Mouse (Mus musculus) liver, embryonic 13.5 days (tissue): ENCODE data around the gene Zfp846. TPM values are rescaled to one million over a fixed set of nuclear protein-coding genes. Genes with fewer than 3 reads are reported as not detected.
"Not testable (repeated sequence)": the region's sequence is repeated elsewhere in the genome, so short reads cannot be mapped to it uniquely, and the experiment has no call there.

Experiments used
- ATAC-seq: fragments of 200-750 bp; cut with Nextera tagmentation; 2 replicates; pipeline ENCODE4 v1.8.0; 2017; ENCODE audit warnings: low read depth, mild to moderate bottlenecking, moderate number of reproducible peaks, moderate library complexity
- DNase-seq: peaks from one replicate; pipeline ENCODE4 v3.0.0; 2022
- H3K27ac ChIP-seq: fragments of 300-500 bp; sonication (generic); 2 replicates; pipeline ENCODE4 v1.5.1; 2015; ENCODE audit warnings: moderate library complexity, mild to moderate bottlenecking, inconsistent platforms
- H3K27me3 ChIP-seq: fragments of 300-500 bp; sonication (generic); 2 replicates; pipeline ENCODE4 v1.6.1; 2015; ENCODE audit warnings: mild to moderate bottlenecking, inconsistent platforms
- H3K36me3 ChIP-seq: fragments of 300-500 bp; sonication (generic); 2 replicates; pipeline ENCODE4 v1.6.1; 2015; ENCODE audit warnings: mild to moderate bottlenecking, inconsistent platforms
- H3K4me1 ChIP-seq: fragments of 300-500 bp; sonication (generic); replicated peaks from 2 replicates; pipeline ENCODE4 v1.6.1; 2015; ENCODE audit warnings: inconsistent platforms
- H3K4me2 ChIP-seq: fragments of 300-500 bp; sonication (generic); 2 replicates; pipeline ENCODE4 v1.6.1; 2015; ENCODE audit warnings: inconsistent platforms, mild to moderate bottlenecking, moderate library complexity
- H3K4me3 ChIP-seq: fragments of 300-500 bp; sonication (generic); replicated peaks from 2 replicates; pipeline ENCODE4 v1.5.1; 2015; ENCODE audit warnings: mild to moderate bottlenecking, inconsistent platforms
- H3K9ac ChIP-seq: fragments of 300-500 bp; sonication (generic); 2 replicates; pipeline ENCODE4 v1.6.1; 2015; ENCODE audit warnings: mild to moderate bottlenecking, inconsistent platforms
- H3K9me3 ChIP-seq: fragments of 300-500 bp; sonication (generic); replicated peaks from 2 replicates; pipeline ENCODE4 v1.6.1; 2016; ENCODE audit warnings: inconsistent platforms
- WGBS: fragments of 180-500 bp; shearing (Covaris S2); methylation state at CpG from one replicate; pipeline ENCODE4 v1.1.7; 2015; ENCODE audit not compliant: insufficient replicate concordance; 5-methylcytosine and 5-hydroxymethylcytosine counted together
- polyA plus RNA-seq: library from polyadenylated mRNA; unstranded; fragments of >200 nt; fragmentation: Nextera tagmentation; extraction: Ambion mirVana; gene quantifications from 2 replicates; pipeline ENCODE4 v1.2.1, GENCODE M21; 2015

The Zfp846 gene
- 2.3 and 3.0 TPM in 2 replicates for polyA plus RNA-seq

- Histone ChIP-seq H3K4me1 (peaks cover 15% of the 10 kb centered on the region), H3K36me3 (peaks cover 5% of the 10 kb centered on the region; the same call in 1 of the 2 replicates), H3K9ac (peak within 1 kb of the TSS; percentile 69), H3K4me3 (peak within 1 kb of the TSS; percentile 69), H3K4me2 (peak within 1 kb of the TSS; percentile 84), H3K27ac (peak within 1 kb of the TSS; percentile 43; the same call in 1 of the 2 replicates), H3K27me3 (peaks cover 3% of the 10 kb centered on the region; the same call in 1 of the 2 replicates), H3K9me3 (no peaks in the 10 kb centered on the region)
- DNase-seq (peak; percentile 89), ATAC-seq (peak; percentile 95)
- under 1% methylated on average over 30 of the region's 30 CpGs for WGBS
These were observed at the start of gene Zfp846 for GRCm38 (mm10) chr9:20581175-20581634. Zfp846 (plus strand) TSS chr9:20581291.

GRCm38 (mm10) chr9:20534326-20534926 lies 46.7 kb upstream of the Zfp846 start:
- WGBS: 56% methylated on average over 8 of the region's 8 CpGs
- H3K4me1 ChIP-seq: no peaks in the 10 kb centered on the region
- H3K4me2 ChIP-seq: no peak overlapping the region
- H3K4me3 ChIP-seq: no peak overlapping the region
- ATAC-seq: no peak
- no peak for DNase-seq
- no peaks in the 10 kb centered on the region for H3K9me3 ChIP-seq
- peaks cover 6% of the 10 kb centered on the region; the same call in 1 of the 2 replicates for H3K27me3 ChIP-seq
- no peak overlapping the region for H3K27ac ChIP-seq
- H3K9ac ChIP-seq: no peak overlapping the region
- H3K36me3 ChIP-seq: no peaks in the 10 kb centered on the region

- no peak for DNase-seq
- Histone ChIP-seq H3K36me3 (no peaks in the 10 kb centered on the region), H3K9me3 (no peaks in the 10 kb centered on the region), H3K27ac (no peak overlapping the region), H3K4me1 (no peaks in the 10 kb centered on the region), H3K9ac (no peak overlapping the region), H3K27me3 (peaks cover 6% of the 10 kb centered on the region; the same call in 1 of the 2 replicates), H3K4me2 (no peak overlapping the region), H3K4me3 (no peak overlapping the region)
- ATAC-seq: no peak
- 61% methylated on average over 2 of the region's 2 CpGs for WGBS
These were observed 44.5 kb upstream of the Zfp846 start for GRCm38 (mm10) chr9:20536598-20536997.

GRCm38 (mm10) chr9:20543496-20543895 lies 37.6 kb upstream of the Zfp846 start:
- 38% methylated on average over 6 of the region's 6 CpGs for WGBS
- Histone ChIP-seq H3K27ac (no peak overlapping the region), H3K27me3 (no peaks in the 10 kb centered on the region), H3K36me3 (no peaks in the 10 kb centered on the region), H3K4me3 (no peak overlapping the region), H3K9me3 (no peaks in the 10 kb centered on the region), H3K4me2 (peak overlapping the region; percentile 83; the same call in 1 of the 2 replicates), H3K9ac (no peak overlapping the region), H3K4me1 (peaks cover 20% of the 10 kb centered on the region)
- DNase-seq (no peak), ATAC-seq (no peak)

- H3K4me2 ChIP-seq: peak overlapping the region; percentile 83
- H3K4me1 ChIP-seq: peaks cover 20% of the 10 kb centered on the region
- no peaks in the 10 kb centered on the region for H3K27me3 ChIP-seq
- 5% methylated on average over 43 of the region's 43 CpGs for WGBS
- peak overlapping the region; percentile 58 for H3K4me3 ChIP-seq
- H3K9me3 ChIP-seq: no peaks in the 10 kb centered on the region
- DNase-seq: peak; percentile 70
- peak overlapping the region; percentile 66 for H3K27ac ChIP-seq
- no peaks in the 10 kb centered on the region for H3K36me3 ChIP-seq
- H3K9ac ChIP-seq: peak overlapping the region; percentile 59
- ATAC-seq: peak; percentile 88
These were observed 36.8 kb upstream of the Zfp846 start for GRCm38 (mm10) chr9:20544070-20544821.

GRCm38 (mm10) chr9:20545151-20545550 lies 35.9 kb upstream of the Zfp846 start:
- H3K4me3 ChIP-seq: peak overlapping the region; percentile 58
- peaks cover 20% of the 10 kb centered on the region for H3K4me1 ChIP-seq
- no peaks in the 10 kb centered on the region for H3K36me3 ChIP-seq
- ATAC-seq (no peak), DNase-seq (no peak)
- H3K9ac ChIP-seq: peak overlapping the region; percentile 59
- H3K27me3 ChIP-seq: no peaks in the 10 kb centered on the region
- H3K4me2 ChIP-seq: peak overlapping the region; percentile 83
- WGBS: 10% methylated on average over 8 of the region's 8 CpGs
- no peaks in the 10 kb centered on the region for H3K9me3 ChIP-seq
- H3K27ac ChIP-seq: peak overlapping the region; percentile 55

GRCm38 (mm10) chr9:20551781-20552275 lies 29.3 kb upstream of the Zfp846 start:
- DNase-seq: no peak
- H3K4me2 ChIP-seq: no peak overlapping the region
- no peaks in the 10 kb centered on the region for H3K4me1 ChIP-seq
- no peaks in the 10 kb centered on the region for H3K36me3 ChIP-seq
- 44% methylated on average over 5 of the region's 5 CpGs for WGBS
- H3K9me3 ChIP-seq: no peaks in the 10 kb centered on the region
- no peak for ATAC-seq
- H3K27me3 ChIP-seq: no peaks in the 10 kb centered on the region
- H3K4me3 ChIP-seq: no peak overlapping the region
- no peak overlapping the region for H3K27ac ChIP-seq
- no peak overlapping the region for H3K9ac ChIP-seq

GRCm38 (mm10) chr9:20552698-20553097 lies 28.4 kb upstream of the Zfp846 start:
- DNase-seq: no peak
- H3K4me2 ChIP-seq: no peak overlapping the region
- H3K36me3 ChIP-seq: no peaks in the 10 kb centered on the region
- WGBS: 53% methylated on average over 1 of the region's 1 CpGs
- H3K4me3 ChIP-seq: no peak overlapping the region
- no peaks in the 10 kb centered on the region for H3K9me3 ChIP-seq
- H3K27me3 ChIP-seq: no peaks in the 10 kb centered on the region
- no peaks in the 10 kb centered on the region for H3K4me1 ChIP-seq
- no peak overlapping the region for H3K27ac ChIP-seq
- no peak for ATAC-seq
- no peak overlapping the region for H3K9ac ChIP-seq

GRCm38 (mm10) chr9:20562177-20562576 lies 18.9 kb upstream of the Zfp846 start:
- 60% methylated on average over 5 of the region's 5 CpGs for WGBS
- H3K9me3 ChIP-seq: no peaks in the 10 kb centered on the region
- H3K27ac ChIP-seq: no peak overlapping the region
- no peak overlapping the region for H3K4me2 ChIP-seq
- no peak overlapping the region for H3K9ac ChIP-seq
- no peaks in the 10 kb centered on the region for H3K36me3 ChIP-seq
- DNase-seq (no peak), ATAC-seq (no peak)
- H3K4me3 ChIP-seq: no peak overlapping the region
- no peaks in the 10 kb centered on the region for H3K27me3 ChIP-seq
- H3K4me1 ChIP-seq: no peaks in the 10 kb centered on the region

GRCm38 (mm10) chr9:20565326-20566030 lies 15.6 kb upstream of the Zfp846 start:
- not testable (repeated sequence) for H3K9me3 ChIP-seq, ATAC-seq
- 42% methylated on average over 3 of the region's 3 CpGs for WGBS

GRCm38 (mm10) chr9:20571060-20571459 lies 10.0 kb upstream of the Zfp846 start:
- Histone ChIP-seq H3K27ac (no peak overlapping the region), H3K9me3 (no peaks in the 10 kb centered on the region), H3K27me3 (no peaks in the 10 kb centered on the region), H3K4me3 (no peak overlapping the region), H3K36me3 (no peaks in the 10 kb centered on the region), H3K4me2 (no peak overlapping the region), H3K4me1 (no peaks in the 10 kb centered on the region), H3K9ac (no peak overlapping the region)
- ATAC-seq (no peak), DNase-seq (no peak)

More at GRCm38 (mm10) chr9:20565326-20566030, 15.6 kb upstream of the Zfp846 start:
- H3K27ac ChIP-seq, H3K36me3 ChIP-seq, H3K9ac ChIP-seq, DNase-seq, H3K27me3 ChIP-seq, H3K4me2 ChIP-seq, H3K4me3 ChIP-seq, H3K4me1 ChIP-seq: not testable (repeated sequence)
